Mouse (Mus musculus): ENCODE measurements around the gene Aqp1.

Gene Aqp1

GRCm38 (mm10) chr6:55356976-55357635 lies 20.9 kb downstream of the Aqp1 start:
- DNase-seq (ENCODE audit: low spot score in 2 of 2), result no peak

- DNase-seq (ENCODE audit: low spot score in 2 of 2), result no peak
Measured at GRCm38 (mm10) chr6:55357636-55358031, 21.4 kb downstream of the Aqp1 start.

GRCm38 (mm10) chr6:55358731-55359143 lies 22.5 kb downstream of the Aqp1 start:
- no peak for DNase-seq (ENCODE audit: low spot score in 2 of 2)

- no peak for DNase-seq (ENCODE audit: low spot score in 2 of 2)
Measured at GRCm38 (mm10) chr6:55362663-55363062, 26.4 kb downstream of the Aqp1 start.

- no peak for DNase-seq (ENCODE audit: low spot score in 2 of 2)
Measured at GRCm38 (mm10) chr6:55367126-55367525, 30.9 kb downstream of the Aqp1 start.

GRCm38 (mm10) chr6:55370831-55371230 lies 34.6 kb downstream of the Aqp1 start:
- DNase-seq (ENCODE audit: low spot score in 2 of 2), result no peak

GRCm38 (mm10) chr6:55376076-55376475 lies 39.8 kb downstream of the Aqp1 start, which contains the start of gene Ghrhr:
Gene Ghrhr (plus strand): TSS chr6:55376295.
- DNase-seq (ENCODE audit: low spot score in 2 of 2), result no peak

GRCm38 (mm10) chr6:55376511-55376910 lies 40.3 kb downstream of the Aqp1 start:
- no peak for DNase-seq (ENCODE audit: low spot score in 2 of 2)

- DNase-seq (ENCODE audit: low spot score in 2 of 2), result no peak
Measured at GRCm38 (mm10) chr6:55377461-55377860, 41.2 kb downstream of the Aqp1 start.

GRCm38 (mm10) chr6:55379641-55380335 lies 43.6 kb downstream of the Aqp1 start:
- DNase-seq (ENCODE audit: low spot score in 2 of 2), result peak in 1 of 2 experiments; percentile 73

- no peak for DNase-seq (ENCODE audit: low spot score in 2 of 2)
Measured at GRCm38 (mm10) chr6:55381966-55382365, 45.7 kb downstream of the Aqp1 start.

GRCm38 (mm10) chr6:55383897-55384296 lies 47.7 kb downstream of the Aqp1 start:
- no peak for DNase-seq (ENCODE audit: low spot score in 2 of 2)

- DNase-seq (ENCODE audit: low spot score in 2 of 2), result no peak
Measured at GRCm38 (mm10) chr6:55384356-55384951, 48.2 kb downstream of the Aqp1 start.

- no peak for DNase-seq (ENCODE audit: low spot score in 2 of 2)
Measured at GRCm38 (mm10) chr6:55388546-55389169, 52.4 kb downstream of the Aqp1 start.

- no peak for DNase-seq (ENCODE audit: low spot score in 2 of 2)
Measured at GRCm38 (mm10) chr6:55389321-55389720, 53.1 kb downstream of the Aqp1 start.

GRCm38 (mm10) chr6:55391814-55392213 lies 55.6 kb downstream of the Aqp1 start:
- DNase-seq (ENCODE audit: low spot score in 2 of 2), result no peak

GRCm38 (mm10) chr6:55392453-55392852 lies 56.2 kb downstream of the Aqp1 start:
- peak in 1 of 2 experiments; percentile 79 for DNase-seq (ENCODE audit: low spot score in 2 of 2)

GRCm38 (mm10) chr6:55394854-55395253 lies 58.6 kb downstream of the Aqp1 start:
- peak; percentile 54 to 60 for DNase-seq (ENCODE audit: low spot score in 2 of 2)

GRCm38 (mm10) chr6:55396176-55396575 lies 59.9 kb downstream of the Aqp1 start:
- peak; percentile 40 to 58 for DNase-seq (ENCODE audit: low spot score in 2 of 2)

GRCm38 (mm10) chr6:55396622-55397041 lies 60.4 kb downstream of the Aqp1 start:
- DNase-seq (ENCODE audit: low spot score in 2 of 2), result peak; percentile 68 to 83
